Mouse (Mus musculus) macrophage (primary cell): Measurements from ENCODE around the gene Zswim4. TPM values are rescaled to one million over a fixed set of nuclear protein-coding genes. Genes with fewer than 3 reads are reported as not detected.

Source experiments
- H3K27ac ChIP-seq: fragments of 350-480 bp; formaldehyde crosslinking; 2 replicates; pipeline ENCODE4 v1.9.0; 2021
- H3K36me3 ChIP-seq: fragments of 350-480 bp; formaldehyde crosslinking; 2 replicates; pipeline ENCODE4 v1.9.0; 2021; ENCODE audit errors: inconsistent target
- H3K4me3 ChIP-seq: fragments of 350-480 bp; formaldehyde crosslinking; 2 replicates; pipeline ENCODE4 v1.9.0; 2021; ENCODE audit errors: inconsistent target
- H3K79me2 ChIP-seq: fragments of 350-480 bp; formaldehyde crosslinking; 2 replicates; pipeline ENCODE4 v1.9.0; 2021; ENCODE audit errors: inconsistent target
- WGBS: methylation state at CpG from one replicate; pipeline ENCODE4 v1.1.7; 2026; ENCODE audit warnings: inconsistent platforms; ENCODE audit not compliant: missing documents; 5-methylcytosine and 5-hydroxymethylcytosine counted together
- polyA plus RNA-seq: library from polyadenylated mRNA; stranded (reverse); fragments of 250-400 nt; gene quantifications from 3 replicates; pipeline ENCODE4 v1.2.4, GENCODE M21; 2018; ENCODE audit warnings: inconsistent platforms

The Zswim4 gene
- polyA plus RNA-seq, 1 experiment from 2014 or later, result 5.1 TPM

DNA sequence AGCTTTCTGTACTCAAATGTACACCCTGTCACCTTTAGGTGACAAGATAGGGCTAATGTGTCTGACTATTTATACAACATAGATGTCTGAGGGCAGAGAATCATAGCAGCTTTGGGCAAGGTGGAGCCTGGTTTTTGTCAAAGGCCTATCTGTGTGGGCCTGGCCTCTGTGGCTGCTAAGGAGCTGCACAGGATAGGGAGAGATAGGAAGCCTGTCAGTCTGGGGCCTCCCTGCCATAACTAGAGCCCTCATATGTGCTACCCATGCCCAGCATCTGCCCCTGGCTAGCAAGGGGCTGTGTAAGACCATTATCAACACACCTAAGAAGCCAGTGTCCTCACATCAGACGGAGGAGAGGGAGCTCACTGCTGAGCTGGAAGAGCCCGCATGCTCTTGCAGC is 69.2 kb downstream of the Zswim4 start:
- no peaks in the 10 kb centered on the region for H3K79me2 ChIP-seq
- no peaks in the 10 kb centered on the region for H3K36me3 ChIP-seq
- no peak overlapping the region for H3K27ac ChIP-seq
- 86% methylated on average over 1 of the region's 2 CpGs for WGBS
- H3K4me3 ChIP-seq, result no peak overlapping the region

Other genes starting within 250 kb of the Zswim4 start
- 25.5 to 39.0 TPM (median 26.7 TPM) in 3 replicates for gene Samd1, start 239.4 kb downstream of the Zswim4 start, polyA plus RNA-seq
- gene 1700067K01Rik, start 235.6 kb downstream of the Zswim4 start, polyA plus RNA-seq, result not detected in 3 replicates
- gene 2210011C24Rik, start 224.9 kb downstream of the Zswim4 start, polyA plus RNA-seq, result 1.9 to 5.2 TPM (median 2.9 TPM) in 3 replicates
- 0.07 TPM in 1 of 3 replicates, not detected in the others for gene Palm3, start 215.6 kb downstream of the Zswim4 start, polyA plus RNA-seq
- gene Il27ra, start 194.5 kb downstream of the Zswim4 start, polyA plus RNA-seq, result 0.17 to 0.37 TPM (median 0.25 TPM) in 3 replicates
- not detected in 3 replicates for gene Rln3, start 192.1 kb downstream of the Zswim4 start, polyA plus RNA-seq
- gene Gm10643, start 171.9 kb downstream of the Zswim4 start, polyA plus RNA-seq, result 0.32 to 0.52 TPM (median 0.41 TPM) in 3 replicates
- gene Rfx1, start 170.2 kb downstream of the Zswim4 start, polyA plus RNA-seq, result 3.6 to 8.6 TPM (median 4.9 TPM) in 3 replicates
- 8.5 to 14.2 TPM (median 10.7 TPM) in 3 replicates for gene Dcaf15, start 132.3 kb downstream of the Zswim4 start, polyA plus RNA-seq
- gene Podnl1, start 111.1 kb downstream of the Zswim4 start, polyA plus RNA-seq, result not detected in 3 replicates
- gene Cc2d1a, start 89.1 kb downstream of the Zswim4 start, polyA plus RNA-seq, result 21.7 to 24.3 TPM (median 22.4 TPM) in 3 replicates
- gene 4930432K21Rik, start 89.0 kb downstream of the Zswim4 start, polyA plus RNA-seq, result 0.41 to 0.82 TPM (median 0.47 TPM) in 3 replicates
- gene Nanos3, start 51.8 kb downstream of the Zswim4 start, polyA plus RNA-seq, result not detected in 3 replicates
- gene D8Ertd738e, start 12.7 kb upstream of the Zswim4 start, polyA plus RNA-seq, result 203 to 260 TPM (median 230 TPM) in 3 replicates
- 2.2 to 7.5 TPM (median 6.1 TPM) in 3 replicates for gene Mri1, start 20.3 kb upstream of the Zswim4 start, polyA plus RNA-seq
- 15.6 to 41.2 TPM (median 24.1 TPM) in 3 replicates for gene Ccdc130, start 33.3 kb upstream of the Zswim4 start, polyA plus RNA-seq
- 15.7 to 19.4 TPM (median 18.6 TPM) in 3 replicates for gene Cacna1a, start 151.4 kb upstream of the Zswim4 start, polyA plus RNA-seq